Mouse (Mus musculus) olfactory bulb, adult 2 months (tissue): Measurements from ENCODE around the gene Exoc4.

Experiments
- CTCF ChIP-seq: fragments of 200-500 bp; IDR thresholded peaks from 2 replicates; pipeline ENCODE4 v1.5.1; 2012; ENCODE audit warnings: low read depth, mild to moderate bottlenecking, low read length, moderate library complexity; ENCODE audit not compliant: insufficient read depth
- POLR2A ChIP-seq: fragments of 200-500 bp; IDR thresholded peaks from 2 replicates; pipeline ENCODE4 v1.6.1; 2012; ENCODE audit warnings: mild to moderate bottlenecking, low read depth, low read length, moderate library complexity; ENCODE audit not compliant: insufficient read depth

DNA sequence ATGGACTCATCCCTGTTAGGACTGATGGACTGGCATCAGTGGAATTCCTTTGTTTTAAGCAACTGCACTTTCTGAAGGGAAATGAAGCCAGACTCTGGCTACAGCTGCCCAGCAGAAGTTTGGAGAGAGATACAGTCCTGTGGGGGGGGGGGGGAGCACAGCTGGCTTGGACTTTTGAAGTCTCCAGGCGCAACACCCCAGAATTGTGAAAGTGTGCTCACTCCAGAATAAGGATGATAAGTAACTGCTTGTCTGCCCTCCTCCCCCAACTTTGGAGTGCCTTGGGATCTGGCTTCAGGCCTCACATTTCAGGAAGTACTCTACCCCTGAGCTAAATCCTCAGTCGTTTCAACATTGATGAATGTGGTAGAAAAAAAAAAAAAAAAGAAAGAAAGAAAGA lies 716.7 kb downstream of the Exoc4 start:
- TF ChIP-seq POLR2A (no peak), CTCF (no peak)
